Mouse (Mus musculus): ENCODE results near the gene Abcc8.

Gene Abcc8

GRCm38 (mm10) chr7:46111938-46112337 lies 67.9 kb downstream of the Abcc8 start:
- in situ Hi-C loops (cut with MboI, MseI), result no loop called here

GRCm38 (mm10) chr7:46111212-46111817 lies 68.5 kb downstream of the Abcc8 start:
- in situ Hi-C loops (cut with MboI, MseI), result no loop called here

GRCm38 (mm10) chr7:46110079-46110478 lies 69.8 kb downstream of the Abcc8 start:
- in situ Hi-C loops (cut with MboI, MseI), result no loop called here

- in situ Hi-C loops (cut with MboI, MseI), result loop anchor here (5.0 kb wide), 1 partner anchor 497 kb away; no protein-coding TSS in a partner anchor
These were observed 74.3 kb downstream of the Abcc8 start for GRCm38 (mm10) chr7:46105484-46105883.

GRCm38 (mm10) chr7:46104256-46104915 lies 75.4 kb downstream of the Abcc8 start:
- in situ Hi-C loops (cut with MboI, MseI), result loop anchor here (5.0 kb wide), 1 partner anchor 98 kb away; no protein-coding TSS in a partner anchor

- in situ Hi-C loops (cut with MboI, MseI), result loop anchor here (5.0 kb wide), 1 partner anchor 99 kb away; no protein-coding TSS in a partner anchor
These were observed 76.1 kb downstream of the Abcc8 start for GRCm38 (mm10) chr7:46103771-46104170.

- in situ Hi-C loops (cut with MboI, MseI), result loop anchor here (5.0 kb wide), 1 partner anchor 99 kb away; no protein-coding TSS in a partner anchor
These were observed 76.7 kb downstream of the Abcc8 start for GRCm38 (mm10) chr7:46103075-46103591.

- in situ Hi-C loops (cut with MboI, MseI), result loop anchor here (5.0 kb wide), 1 partner anchor 102 kb away; no protein-coding TSS in a partner anchor
These were observed 79.3 kb downstream of the Abcc8 start, which contains the start of gene Kcnj11 for GRCm38 (mm10) chr7:46100563-46100962. Kcnj11 (minus strand) TSS chr7:46100764.

- in situ Hi-C loops (cut with MboI, MseI), result loop anchor here (5.0 kb wide), 3 partner anchors 78 to 128 kb away; no protein-coding TSS in a partner anchor
These were observed 80.2 kb downstream of the Abcc8 start for GRCm38 (mm10) chr7:46099682-46100081.

- in situ Hi-C loops (cut with MboI, MseI), result loop anchor here (5.0 kb wide), 2 partner anchors 78 to 128 kb away; no protein-coding TSS in a partner anchor
These were observed 80.9 kb downstream of the Abcc8 start for GRCm38 (mm10) chr7:46098919-46099286.

GRCm38 (mm10) chr7:46098221-46098918 lies 81.5 kb downstream of the Abcc8 start:
- in situ Hi-C loops (cut with MboI, MseI), result loop anchor here (5.0 kb wide), 2 partner anchors 79 to 129 kb away; no protein-coding TSS in a partner anchor

- in situ Hi-C loops (cut with MboI, MseI), result loop anchor here (5.0 kb wide), 2 partner anchors 80 to 130 kb away; no protein-coding TSS in a partner anchor
These were observed 82.5 kb downstream of the Abcc8 start for GRCm38 (mm10) chr7:46097319-46097783.

- in situ Hi-C loops (cut with MboI, MseI), result loop anchor here (5.0 kb wide), 2 partner anchors 81 to 131 kb away; no protein-coding TSS in a partner anchor
These were observed 83.7 kb downstream of the Abcc8 start for GRCm38 (mm10) chr7:46096136-46096535.

GRCm38 (mm10) chr7:46092803-46093202 lies 87.0 kb downstream of the Abcc8 start:
- in situ Hi-C loops (cut with MboI, MseI), result no loop called here

GRCm38 (mm10) chr7:46088241-46088640 lies 91.6 kb downstream of the Abcc8 start:
- in situ Hi-C loops (cut with MboI, MseI), result no loop called here

- in situ Hi-C loops (cut with MboI, MseI), result no loop called here
These were observed 93.5 kb downstream of the Abcc8 start for GRCm38 (mm10) chr7:46086378-46086777.

- in situ Hi-C loops (cut with MboI, MseI), result no loop called here
These were observed 94.9 kb downstream of the Abcc8 start for GRCm38 (mm10) chr7:46084839-46085513.

GRCm38 (mm10) chr7:46084024-46084423 lies 95.8 kb downstream of the Abcc8 start:
- in situ Hi-C loops (cut with MboI, MseI), result no loop called here

- in situ Hi-C loops (cut with MboI, MseI), result no loop called here
These were observed 102.2 kb downstream of the Abcc8 start for GRCm38 (mm10) chr7:46077675-46078074.

GRCm38 (mm10) chr7:46076844-46077243 lies 103.0 kb downstream of the Abcc8 start:
- in situ Hi-C loops (cut with MboI, MseI), result no loop called here

- in situ Hi-C loops (cut with MboI, MseI), result no loop called here
These were observed 111.0 kb downstream of the Abcc8 start for GRCm38 (mm10) chr7:46068831-46069230.
